Mouse (Mus musculus) hindbrain, embryonic 15.5 days (tissue): ENCODE data around the gene Pls3. TPM values are rescaled to one million over a fixed set of nuclear protein-coding genes. Genes with fewer than 3 reads are reported as not detected.
A peak's percentile ranks its signal among the peaks of the same experiment; 100 is the strongest.
"Not testable (repeated sequence)": the region's sequence is repeated elsewhere in the genome, so short reads cannot be mapped to it uniquely, and the experiment has no call there.

Experiments used
- ATAC-seq: fragments of 200-750 bp; cut with Nextera tagmentation; 2 replicates; pipeline ENCODE4 v1.8.0; 2017; ENCODE audit warnings: low read depth, moderate number of reproducible peaks, moderate TSS enrichment; ENCODE audit not compliant: low FRiP score
- H3K27ac ChIP-seq: fragments of 300-500 bp; sonication (generic); replicated peaks from 2 replicates; pipeline ENCODE4 v1.5.1; 2015; ENCODE audit warnings: mild to moderate bottlenecking, inconsistent platforms
- H3K27me3 ChIP-seq: fragments of 300-500 bp; sonication (generic); 2 replicates; pipeline ENCODE4 v1.6.1; 2015; ENCODE audit warnings: control low read depth, inconsistent platforms
- H3K36me3 ChIP-seq: fragments of 300-500 bp; sonication (generic); 2 replicates; pipeline ENCODE4 v1.6.1; 2015; ENCODE audit warnings: control low read depth, inconsistent platforms
- H3K4me1 ChIP-seq: fragments of 300-500 bp; sonication (generic); replicated peaks from 2 replicates; pipeline ENCODE4 v1.6.1; 2015; ENCODE audit warnings: control low read depth, inconsistent platforms
- H3K4me2 ChIP-seq: fragments of 300-500 bp; sonication (generic); 2 replicates; pipeline ENCODE4 v1.6.1; 2015; ENCODE audit warnings: moderate library complexity, mild to moderate bottlenecking, inconsistent platforms
- H3K4me3 ChIP-seq: fragments of 300-500 bp; sonication (generic); 2 replicates; pipeline ENCODE4 v1.5.1; 2015; ENCODE audit warnings: mild to moderate bottlenecking, inconsistent platforms
- H3K9ac ChIP-seq: fragments of 300-500 bp; sonication (generic); 2 replicates; pipeline ENCODE4 v1.6.1; 2015; ENCODE audit warnings: inconsistent platforms
- H3K9me3 ChIP-seq: fragments of 300-500 bp; sonication (generic); 2 replicates; pipeline ENCODE4 v1.6.1; 2016; ENCODE audit warnings: control low read depth, inconsistent platforms
- WGBS: fragments of 180-500 bp; shearing (Covaris S2); methylation state at CpG from one replicate; pipeline ENCODE4 v1.1.7; 2015; 5-methylcytosine and 5-hydroxymethylcytosine counted together
- polyA plus RNA-seq: library from polyadenylated mRNA; unstranded; fragments of >200 nt; fragmentation: Nextera tagmentation; extraction: Ambion mirVana; gene quantifications from 2 replicates; pipeline ENCODE4 v1.2.1, GENCODE M21; 2015

Gene Pls3
- polyA plus RNA-seq, 1 experiment from 2014 or later, result 35.6 TPM

GRCm38 (mm10) chrX:75764135-75764793, 110.7 kb downstream of the Pls3 start:
- H3K36me3 ChIP-seq, result no peaks in the 10 kb centered on the region
- WGBS, result 12% methylated on average over 19 of the region's 19 CpGs
- H3K4me1 ChIP-seq, result peaks cover 13% of the 10 kb centered on the region; the same call in 1 of the 2 replicates
- ATAC-seq, result peak; percentile 98
- peak overlapping the region; percentile 63 for H3K4me2 ChIP-seq
- H3K9me3 ChIP-seq, result no peaks in the 10 kb centered on the region
- no peaks in the 10 kb centered on the region for H3K27me3 ChIP-seq
- peak overlapping the region; percentile 56 for H3K4me3 ChIP-seq
- peak overlapping the region; percentile 83 for H3K27ac ChIP-seq
- peak overlapping the region; percentile 55 for H3K9ac ChIP-seq

- 85% methylated on average over 2 of the region's 2 CpGs for WGBS
- H3K36me3 ChIP-seq, H3K4me2 ChIP-seq, H3K27me3 ChIP-seq, H3K9ac ChIP-seq, H3K4me3 ChIP-seq, H3K27ac ChIP-seq, H3K4me1 ChIP-seq, ATAC-seq, H3K9me3 ChIP-seq: not testable (repeated sequence)
Measured at GRCm38 (mm10) chrX:75759461-75759860, 115.5 kb downstream of the Pls3 start.

- 68% methylated on average over 12 of the region's 12 CpGs for WGBS
- H3K9ac ChIP-seq, H3K27ac ChIP-seq, H3K36me3 ChIP-seq, H3K27me3 ChIP-seq, H3K4me1 ChIP-seq, H3K4me3 ChIP-seq, H3K9me3 ChIP-seq, ATAC-seq, H3K4me2 ChIP-seq: not testable (repeated sequence)
Measured at GRCm38 (mm10) chrX:75759036-75759435, 115.9 kb downstream of the Pls3 start.

DNA sequence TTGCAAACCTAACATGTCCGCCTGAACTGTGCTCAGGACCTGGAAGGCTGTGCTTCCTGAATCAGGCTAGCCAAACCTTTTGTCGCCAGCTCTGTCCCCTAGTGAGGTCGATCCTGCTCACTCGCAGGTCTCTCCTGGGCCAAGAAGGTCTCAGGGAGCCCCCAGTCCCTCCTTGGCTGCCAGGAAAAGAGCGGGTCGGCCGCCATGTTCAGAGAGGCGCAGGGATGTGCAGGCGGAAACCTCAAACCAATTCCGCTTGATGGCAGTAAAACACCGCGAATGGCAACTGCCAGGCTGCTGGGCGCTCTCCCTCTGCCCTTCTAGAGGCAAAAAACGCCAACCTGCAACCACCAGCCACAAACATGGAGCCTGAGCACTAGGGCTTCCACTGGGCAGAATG, 117.0 kb downstream of the Pls3 start:
- H3K4me3 ChIP-seq, H3K27ac ChIP-seq, H3K4me1 ChIP-seq, H3K9ac ChIP-seq, H3K9me3 ChIP-seq, H3K27me3 ChIP-seq, ATAC-seq, H3K4me2 ChIP-seq, H3K36me3 ChIP-seq: not testable (repeated sequence)
- 83% methylated on average over 14 of the region's 14 CpGs for WGBS

DNA sequence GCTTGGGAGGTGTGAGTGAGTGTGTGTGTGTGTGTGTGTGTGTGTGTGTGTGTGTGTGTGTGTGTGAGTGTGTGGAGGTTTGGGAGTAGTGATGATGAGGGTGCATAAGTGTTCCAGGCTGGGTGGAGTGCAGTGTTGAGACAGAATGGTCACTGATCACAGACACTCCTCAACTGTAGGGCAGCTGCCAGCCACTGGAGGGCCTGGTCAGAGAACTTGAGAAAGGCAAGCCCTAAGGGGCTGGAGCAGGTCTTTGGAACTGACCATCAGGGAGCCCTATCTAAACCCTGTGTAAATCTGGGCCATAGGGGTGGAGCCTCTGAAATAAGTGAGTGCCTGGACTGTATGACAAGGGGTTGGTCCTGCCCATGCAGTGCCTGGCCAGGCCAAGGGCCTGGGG, 120.5 kb downstream of the Pls3 start:
- not testable (repeated sequence) for H3K27me3 ChIP-seq, ATAC-seq, H3K9ac ChIP-seq, H3K36me3 ChIP-seq, H3K4me2 ChIP-seq, H3K27ac ChIP-seq, H3K4me3 ChIP-seq, H3K4me1 ChIP-seq, H3K9me3 ChIP-seq

DNA sequence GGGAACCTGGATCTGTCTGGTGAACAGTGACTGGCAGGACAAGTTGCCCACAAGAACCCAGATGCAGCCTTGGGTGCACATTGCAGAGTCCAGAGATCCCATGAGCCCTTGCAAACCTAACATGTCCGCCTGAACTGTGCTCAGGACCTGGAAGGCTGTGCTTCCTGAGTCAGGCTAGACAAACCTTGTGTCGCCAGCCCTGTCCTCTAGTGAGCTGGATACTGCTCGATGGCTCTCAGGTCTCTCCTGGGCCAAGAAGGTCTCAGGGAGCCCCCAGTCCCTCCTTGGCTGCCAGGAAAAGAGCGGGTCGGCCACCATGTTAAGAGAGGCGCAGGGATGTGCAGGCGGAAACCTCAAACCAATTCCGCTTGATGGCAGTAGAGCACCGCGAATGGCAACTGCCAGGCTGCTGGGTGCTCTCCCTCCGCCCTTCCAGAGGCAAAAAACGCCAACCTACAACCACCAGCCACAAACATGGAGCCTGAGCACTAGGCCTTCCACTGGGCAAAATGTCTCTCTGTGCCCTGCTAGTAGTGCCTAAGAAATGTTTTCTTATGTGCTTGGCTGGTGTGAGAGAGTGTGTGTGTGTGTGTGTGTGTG, 124.8 kb downstream of the Pls3 start:
- not testable (repeated sequence) for H3K4me3 ChIP-seq, H3K4me1 ChIP-seq, H3K27me3 ChIP-seq, H3K9ac ChIP-seq, H3K27ac ChIP-seq, H3K9me3 ChIP-seq, H3K36me3 ChIP-seq, H3K4me2 ChIP-seq, ATAC-seq
- WGBS, result 31% methylated on average over 4 of the region's 12 CpGs

DNA sequence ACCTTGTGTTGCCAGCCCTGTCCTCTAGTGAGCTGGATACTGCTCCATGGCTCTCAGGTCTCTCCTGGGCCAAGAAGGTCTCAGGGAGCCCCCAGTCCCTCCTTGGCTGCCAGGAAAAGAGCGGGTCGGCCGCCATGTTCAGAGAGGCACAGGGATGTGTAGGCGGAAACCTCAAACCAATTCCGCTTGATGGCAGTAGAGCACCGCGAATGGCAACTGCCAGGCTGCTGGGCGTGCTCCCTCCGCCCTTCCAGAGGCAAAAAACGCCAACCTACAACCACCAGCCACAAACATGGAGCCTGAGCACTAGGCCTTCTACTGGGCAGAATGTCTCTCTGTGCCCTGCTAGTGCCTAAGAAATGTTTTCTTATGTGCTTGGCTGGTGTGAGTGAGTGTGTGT, 125.7 kb downstream of the Pls3 start:
- H3K36me3 ChIP-seq, H3K4me1 ChIP-seq, H3K9ac ChIP-seq, H3K27me3 ChIP-seq, H3K27ac ChIP-seq, ATAC-seq, H3K4me2 ChIP-seq, H3K9me3 ChIP-seq, H3K4me3 ChIP-seq: not testable (repeated sequence)
- WGBS, result 50% methylated on average over 9 of the region's 10 CpGs

DNA sequence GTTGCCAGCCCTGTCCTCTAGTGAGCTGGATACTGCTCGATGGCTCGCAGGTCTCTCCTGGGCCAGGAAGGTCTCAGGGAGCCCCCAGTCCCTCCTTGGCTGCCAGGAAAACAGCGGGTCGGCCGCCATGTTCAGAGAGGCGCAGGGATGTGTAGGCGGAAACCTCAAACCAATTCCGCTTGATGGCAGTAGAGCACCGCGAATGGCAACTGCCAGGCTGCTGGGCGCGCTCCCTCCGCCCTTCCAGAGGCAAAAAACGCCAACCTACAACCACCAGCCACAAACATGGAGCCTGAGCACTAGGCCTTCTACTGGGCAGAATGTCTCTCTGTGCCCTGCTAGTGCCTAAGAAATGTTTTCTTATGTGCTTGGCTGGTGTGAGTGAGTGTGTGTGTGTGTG, 130.5 kb downstream of the Pls3 start:
- H3K9ac ChIP-seq, H3K4me3 ChIP-seq, H3K4me2 ChIP-seq, H3K4me1 ChIP-seq, H3K27ac ChIP-seq, H3K36me3 ChIP-seq, H3K27me3 ChIP-seq, H3K9me3 ChIP-seq, ATAC-seq: not testable (repeated sequence)
- WGBS, result 51% methylated on average over 10 of the region's 14 CpGs

- H3K36me3 ChIP-seq, H3K4me3 ChIP-seq, H3K4me1 ChIP-seq, H3K27me3 ChIP-seq, H3K27ac ChIP-seq, ATAC-seq, H3K9ac ChIP-seq, H3K9me3 ChIP-seq, H3K4me2 ChIP-seq: not testable (repeated sequence)
- 73% methylated on average over 3 of the region's 8 CpGs for WGBS
Measured at GRCm38 (mm10) chrX:75739464-75739863, 135.5 kb downstream of the Pls3 start.
